Mouse (Mus musculus) thymus, postnatal 4 days (tissue): ENCODE data around the gene Trank1.

Experiments
- DNase-seq: peaks from one replicate; pipeline ENCODE4 v3.0.0; 2021

The Trank1 gene

GRCm38 (mm10) chr9:111304036-111304435 is 7.5 kb upstream of the Trank1 start:
- DNase-seq: no peak

GRCm38 (mm10) chr9:111306142-111306541 is 5.4 kb upstream of the Trank1 start:
- DNase-seq: no peak

DNA sequence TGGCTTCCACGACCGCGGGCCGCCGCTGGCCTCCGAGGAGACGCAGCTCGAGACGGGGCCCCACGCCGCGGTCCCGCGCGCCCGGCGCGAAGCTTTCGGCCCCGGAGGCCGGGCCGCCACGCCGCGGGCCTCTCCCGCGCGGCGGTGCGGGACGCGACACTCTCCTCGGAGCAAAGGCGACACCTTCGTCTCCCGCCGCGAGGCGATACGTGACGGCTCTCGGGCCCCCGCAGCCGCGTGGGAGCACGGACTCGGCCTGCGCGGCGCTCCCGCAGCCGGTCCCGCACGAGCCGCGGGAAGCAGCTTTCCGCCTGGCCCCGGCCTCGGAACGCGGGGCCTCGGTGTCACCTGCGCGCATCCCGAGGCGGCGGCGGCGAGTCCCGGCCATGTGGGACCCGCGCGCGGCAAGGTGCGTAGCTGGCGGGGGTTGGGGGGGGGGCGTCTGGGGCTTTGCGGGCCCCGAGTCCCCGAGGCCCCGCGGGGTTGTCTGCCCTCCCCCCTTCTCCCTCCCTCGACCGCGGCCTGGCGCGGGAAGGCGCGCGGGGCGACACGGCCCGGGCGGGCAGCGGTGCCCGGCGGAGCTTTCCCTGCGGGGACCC is 403 bp downstream of the Trank1 start:
- peak; percentile 10 for DNase-seq

- DNase-seq: peak; percentile 16
These were observed 1.1 kb downstream of the Trank1 start for GRCm38 (mm10) chr9:111312442-111313141.

- no peak for DNase-seq
These were observed 1.8 kb downstream of the Trank1 start for GRCm38 (mm10) chr9:111313299-111313698.

GRCm38 (mm10) chr9:111313793-111314192 is 2.3 kb downstream of the Trank1 start:
- no peak for DNase-seq

GRCm38 (mm10) chr9:111314219-111314618 is 2.7 kb downstream of the Trank1 start:
- DNase-seq: peak; percentile 72

DNA sequence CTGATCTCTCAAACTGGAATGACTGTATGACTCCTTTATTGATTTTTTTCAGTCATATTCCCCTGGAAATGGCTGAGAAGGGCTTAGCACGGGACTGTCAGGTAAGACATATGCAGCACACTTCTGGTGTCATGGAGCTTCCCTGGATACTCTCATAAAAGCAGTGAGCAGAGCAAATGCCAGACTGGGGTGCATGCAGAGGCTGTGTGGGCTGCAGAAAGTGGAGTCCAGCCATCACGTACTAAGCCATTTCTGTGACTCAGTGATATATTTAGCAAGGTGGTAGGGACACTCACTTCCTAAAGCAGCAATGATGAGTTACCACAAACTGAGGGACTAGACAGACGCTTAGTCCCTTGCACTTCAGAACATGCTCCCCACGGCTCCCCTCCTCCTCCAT is 9.4 kb downstream of the Trank1 start:
- no peak for DNase-seq

GRCm38 (mm10) chr9:111324881-111325280 is 13.3 kb downstream of the Trank1 start:
- DNase-seq: no peak

- no peak for DNase-seq
These were observed 18.3 kb downstream of the Trank1 start for GRCm38 (mm10) chr9:111329881-111330280.

DNA sequence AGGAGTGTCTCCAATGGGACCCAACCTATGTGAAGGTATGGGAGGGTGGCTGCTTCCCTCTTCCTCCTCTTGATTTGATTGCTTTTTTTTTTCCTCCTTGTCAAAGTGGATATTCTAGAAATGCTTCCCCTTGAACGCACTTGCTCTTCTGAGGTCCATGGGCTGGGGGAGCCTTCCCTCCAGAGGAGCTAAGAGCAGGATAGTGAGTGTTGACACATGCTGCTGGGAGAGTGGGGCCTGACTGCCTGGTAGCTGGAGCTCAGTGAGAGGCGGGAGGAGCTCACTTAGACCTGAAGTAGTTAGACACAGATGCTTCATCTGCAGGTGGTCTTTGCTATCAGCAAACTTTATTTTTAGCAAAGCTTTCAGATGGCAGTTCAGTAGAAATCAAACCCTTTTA is 22.3 kb downstream of the Trank1 start:
- DNase-seq: no peak

GRCm38 (mm10) chr9:111334555-111335164 is 23.1 kb downstream of the Trank1 start:
- no peak for DNase-seq

- no peak for DNase-seq
These were observed 39.7 kb downstream of the Trank1 start for GRCm38 (mm10) chr9:111351233-111351632.

DNA sequence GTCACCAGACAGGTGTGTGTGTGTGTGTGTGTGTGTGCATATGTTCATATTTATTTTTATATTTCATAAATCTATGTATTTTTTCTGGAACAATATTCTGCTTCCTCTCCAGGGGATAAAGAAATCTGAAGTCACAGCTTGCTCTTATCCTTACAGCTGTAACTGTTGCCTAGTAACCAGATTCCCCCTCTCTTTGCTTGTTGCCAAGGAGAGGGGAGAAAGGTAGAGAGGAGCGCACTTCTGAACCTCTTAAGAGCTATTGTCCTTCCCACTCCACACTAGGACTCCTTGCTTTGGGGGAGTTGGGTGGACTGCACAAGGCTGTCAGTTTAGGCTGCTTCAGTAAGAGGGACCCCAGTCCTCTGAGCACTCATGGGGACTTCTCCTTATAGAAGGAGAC is 40.1 kb downstream of the Trank1 start:
- DNase-seq: no peak

- DNase-seq: no peak
These were observed 41.1 kb downstream of the Trank1 start for GRCm38 (mm10) chr9:111352646-111353045.

- DNase-seq: no peak
These were observed 43.5 kb downstream of the Trank1 start for GRCm38 (mm10) chr9:111355041-111355440.

DNA sequence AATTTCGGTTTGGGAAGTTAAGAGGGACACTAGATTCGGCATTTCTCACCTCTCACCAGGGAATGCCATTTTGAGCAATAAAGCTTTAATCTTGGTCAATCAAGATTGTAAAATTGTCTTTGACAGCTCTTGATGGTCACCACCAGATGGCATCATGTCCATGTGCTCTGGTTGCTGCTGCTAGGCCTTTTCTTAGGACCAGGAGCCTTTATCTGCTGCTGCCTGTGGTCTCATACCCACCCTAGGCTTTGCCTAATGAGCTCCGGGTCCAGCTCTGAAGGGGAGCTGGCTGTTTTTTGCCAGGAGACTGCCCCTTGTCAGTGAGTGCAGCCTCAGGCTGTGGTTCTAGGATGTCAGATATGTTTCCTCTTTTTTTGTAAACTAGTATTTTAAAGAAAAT is 44.8 kb downstream of the Trank1 start:
- DNase-seq: no peak

- no peak for DNase-seq
These were observed 52.1 kb downstream of the Trank1 start for GRCm38 (mm10) chr9:111363656-111364055.

- DNase-seq: no peak
These were observed 56.2 kb downstream of the Trank1 start for GRCm38 (mm10) chr9:111367713-111368112.

DNA sequence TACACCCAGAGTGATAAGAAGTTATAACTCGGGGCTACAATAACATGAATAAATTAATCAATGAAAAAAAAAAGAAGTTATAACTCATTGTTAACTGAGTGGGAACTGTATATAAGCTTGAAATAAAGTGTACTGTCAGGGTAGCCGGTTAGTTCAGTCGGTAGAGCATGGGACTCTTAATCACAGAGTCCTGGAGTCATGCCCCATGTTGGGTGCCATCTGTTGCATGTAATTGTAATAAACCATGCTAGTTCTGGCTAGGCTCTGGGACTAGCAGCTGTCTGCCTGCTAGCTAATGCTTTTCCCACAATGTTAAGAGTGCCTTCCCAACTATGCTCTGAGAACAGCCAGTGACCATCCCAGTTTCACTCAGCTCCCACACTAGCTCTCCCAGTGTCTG is 60.5 kb downstream of the Trank1 start:
- no peak for DNase-seq

DNA sequence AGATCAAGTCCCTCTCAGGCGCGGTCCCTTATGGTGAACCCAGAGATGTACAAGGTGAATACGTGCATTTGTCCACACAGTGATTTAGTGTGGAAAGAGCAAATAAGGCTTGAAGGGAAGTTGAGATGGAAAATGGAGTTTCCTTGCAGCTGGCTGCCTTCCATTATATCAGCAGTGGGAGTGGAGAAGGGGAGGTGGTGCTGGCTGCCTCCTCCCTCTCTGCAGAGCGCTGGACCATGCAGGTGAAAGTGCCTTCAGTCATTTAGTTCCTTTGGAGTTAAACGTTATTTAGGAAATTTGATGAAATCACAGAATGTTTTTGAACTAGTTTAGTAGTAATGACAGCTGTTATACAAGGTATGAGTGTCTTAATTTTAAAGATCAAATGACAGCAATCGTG is 66.3 kb downstream of the Trank1 start:
- DNase-seq: no peak

GRCm38 (mm10) chr9:111381056-111382025 is 69.8 kb downstream of the Trank1 start:
- no peak for DNase-seq

DNA sequence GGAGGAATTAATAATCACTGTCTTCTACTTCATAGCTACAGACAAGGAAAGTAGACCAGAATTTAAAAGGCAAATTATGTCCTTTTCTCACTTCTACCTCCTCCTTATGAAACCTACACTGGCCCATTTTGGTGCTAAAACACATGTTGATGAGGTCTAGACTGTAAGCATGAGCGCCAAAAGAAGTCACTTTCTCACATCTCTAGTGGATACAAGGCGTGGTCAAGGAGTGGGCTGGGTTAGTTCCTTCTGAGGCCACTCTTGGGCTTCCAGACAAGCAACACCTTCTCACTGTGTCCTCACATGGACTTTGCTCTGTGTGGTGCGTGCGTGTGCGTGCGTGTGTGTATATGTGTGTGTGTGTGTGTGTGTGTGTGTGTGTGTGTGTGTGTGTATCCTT is 70.9 kb downstream of the Trank1 start:
- no peak for DNase-seq
